Mouse (Mus musculus) hindbrain, embryonic 13.5 days (tissue): Measurements from ENCODE around the gene Prom2. TPM values are rescaled to one million over a fixed set of nuclear protein-coding genes. Genes with fewer than 3 reads are reported as not detected.
A peak's percentile ranks its signal among the peaks of the same experiment; 100 is the strongest.

Experiments
- ATAC-seq: fragments of 200-750 bp; cut with Nextera tagmentation; 2 replicates; pipeline ENCODE4 v1.8.0; 2017; ENCODE audit warnings: moderate TSS enrichment; ENCODE audit not compliant: low FRiP score
- H3K27ac ChIP-seq: fragments of 300-500 bp; sonication (generic); 2 replicates; pipeline ENCODE4 v1.5.1; 2015; ENCODE audit warnings: inconsistent platforms, mild to moderate bottlenecking, moderate library complexity
- H3K27me3 ChIP-seq: fragments of 300-500 bp; sonication (generic); 2 replicates; pipeline ENCODE4 v1.6.1; 2015; ENCODE audit warnings: mild to moderate bottlenecking, inconsistent platforms
- H3K36me3 ChIP-seq: fragments of 300-500 bp; sonication (generic); 2 replicates; pipeline ENCODE4 v1.6.1; 2015; ENCODE audit warnings: mild to moderate bottlenecking, inconsistent platforms
- H3K4me1 ChIP-seq: fragments of 300-500 bp; sonication (generic); replicated peaks from 2 replicates; pipeline ENCODE4 v1.6.1; 2015; ENCODE audit warnings: inconsistent platforms
- H3K4me2 ChIP-seq: fragments of 300-500 bp; sonication (generic); 2 replicates; pipeline ENCODE4 v1.6.1; 2015; ENCODE audit warnings: inconsistent platforms, mild to moderate bottlenecking, moderate library complexity
- H3K4me3 ChIP-seq: fragments of 300-500 bp; sonication (generic); 2 replicates; pipeline ENCODE4 v1.5.1; 2015; ENCODE audit warnings: mild to moderate bottlenecking, inconsistent platforms
- H3K9ac ChIP-seq: fragments of 300-500 bp; sonication (generic); 2 replicates; pipeline ENCODE4 v1.6.1; 2015; ENCODE audit warnings: mild to moderate bottlenecking, inconsistent platforms
- H3K9me3 ChIP-seq: fragments of 300-500 bp; sonication (generic); 2 replicates; pipeline ENCODE4 v1.6.1; 2016; ENCODE audit warnings: inconsistent platforms
- WGBS: fragments of 180-500 bp; shearing (Covaris S2); methylation state at CpG from one replicate; pipeline ENCODE4 v1.1.7; 2015; 5-methylcytosine and 5-hydroxymethylcytosine counted together
- polyA plus RNA-seq: library from polyadenylated mRNA; unstranded; fragments of >200 nt; fragmentation: Nextera tagmentation; extraction: Ambion mirVana; gene quantifications from 2 replicates; pipeline ENCODE4 v1.2.1, GENCODE M21; 2015

Prom2 gene
- polyA plus RNA-seq = 0.10 TPM in 1 of 2 replicates, not detected in the other

GRCm38 (mm10) chr2:127541185-127541584 lies at the start of gene Prom2:
Prom2 (minus strand) TSS chr2:127541467.
- no peaks in the 10 kb centered on the region for H3K9me3 ChIP-seq
- peaks cover 79% of the 10 kb centered on the region for H3K27me3 ChIP-seq
- no peak for ATAC-seq
- peak within 1 kb of the TSS; percentile 44; the same call in 1 of the 2 replicates for H3K9ac ChIP-seq
- no peaks in the 10 kb centered on the region for H3K36me3 ChIP-seq
- H3K4me3 ChIP-seq = peak within 1 kb of the TSS; percentile 21; the same call in 1 of the 2 replicates
- 3% methylated on average over 29 of the region's 29 CpGs for WGBS
- H3K4me2 ChIP-seq = peak within 1 kb of the TSS; percentile 41
- H3K27ac ChIP-seq = no peak within 1 kb of the TSS
- H3K4me1 ChIP-seq = peaks cover 7% of the 10 kb centered on the region; the same call in 1 of the 2 replicates

GRCm38 (mm10) chr2:127590840-127591239 lies 49.6 kb upstream of the Prom2 start:
- Histone ChIP-seq H3K4me2 (no peak overlapping the region), H3K36me3 (peaks cover 52% of the 10 kb centered on the region), H3K27me3 (no peaks in the 10 kb centered on the region), H3K9ac (no peak overlapping the region), H3K9me3 (no peaks in the 10 kb centered on the region), H3K27ac (no peak overlapping the region), H3K4me1 (peaks cover 32% of the 10 kb centered on the region), H3K4me3 (no peak overlapping the region)
- no peak for ATAC-seq
- WGBS = 88% methylated on average over 4 of the region's 4 CpGs

- Histone ChIP-seq H3K4me2 (no peak overlapping the region), H3K9ac (no peak overlapping the region), H3K4me1 (peaks cover 32% of the 10 kb centered on the region), H3K36me3 (peaks cover 46% of the 10 kb centered on the region), H3K4me3 (no peak overlapping the region), H3K9me3 (no peaks in the 10 kb centered on the region), H3K27ac (no peak overlapping the region), H3K27me3 (no peaks in the 10 kb centered on the region)
- 80% methylated on average over 15 of the region's 15 CpGs for WGBS
- no peak for ATAC-seq
Observed at GRCm38 (mm10) chr2:127590204-127590603, 48.9 kb upstream of the Prom2 start.

DNA sequence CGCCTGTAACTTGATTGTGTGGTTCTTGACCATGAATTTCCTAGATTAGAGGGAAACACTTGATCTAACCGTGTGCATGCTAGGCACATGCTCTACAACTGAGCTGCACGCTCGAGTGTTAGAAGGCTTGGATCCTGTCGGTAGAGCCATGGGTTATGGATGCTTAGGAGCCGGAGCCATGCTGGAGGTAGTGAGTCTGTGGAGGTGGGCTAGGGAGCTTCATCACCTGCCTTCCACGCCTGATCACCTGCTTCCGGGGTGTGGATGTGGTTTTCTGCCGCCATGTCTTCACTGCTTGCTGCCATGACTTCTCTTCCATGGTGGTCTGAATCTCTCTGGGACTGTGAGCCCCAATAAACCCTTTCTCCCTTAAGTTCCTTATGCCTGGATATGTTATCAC lies 47.6 kb upstream of the Prom2 start:
- no peaks in the 10 kb centered on the region for H3K9me3 ChIP-seq
- peaks cover 39% of the 10 kb centered on the region for H3K4me1 ChIP-seq
- 98% methylated on average over 8 of the region's 9 CpGs for WGBS
- H3K9ac ChIP-seq = no peak overlapping the region
- no peak overlapping the region for H3K4me3 ChIP-seq
- H3K27ac ChIP-seq = no peak overlapping the region
- no peak for ATAC-seq
- H3K4me2 ChIP-seq = no peak overlapping the region
- peaks cover 33% of the 10 kb centered on the region for H3K36me3 ChIP-seq
- H3K27me3 ChIP-seq = no peaks in the 10 kb centered on the region

- peak; percentile 32; the same call in 1 of the 2 replicates for ATAC-seq
- WGBS = under 1% methylated on average over 22 of the region's 22 CpGs
- Histone ChIP-seq H3K4me1 (peaks cover 46% of the 10 kb centered on the region), H3K9me3 (no peaks in the 10 kb centered on the region), H3K27me3 (no peaks in the 10 kb centered on the region), H3K36me3 (peaks cover 20% of the 10 kb centered on the region), H3K9ac (peak overlapping the region; percentile 84), H3K27ac (peak overlapping the region; percentile 90), H3K4me3 (peak overlapping the region; percentile 79), H3K4me2 (peak overlapping the region; percentile 84)
Observed at GRCm38 (mm10) chr2:127587514-127587844, 46.2 kb upstream of the Prom2 start.

DNA sequence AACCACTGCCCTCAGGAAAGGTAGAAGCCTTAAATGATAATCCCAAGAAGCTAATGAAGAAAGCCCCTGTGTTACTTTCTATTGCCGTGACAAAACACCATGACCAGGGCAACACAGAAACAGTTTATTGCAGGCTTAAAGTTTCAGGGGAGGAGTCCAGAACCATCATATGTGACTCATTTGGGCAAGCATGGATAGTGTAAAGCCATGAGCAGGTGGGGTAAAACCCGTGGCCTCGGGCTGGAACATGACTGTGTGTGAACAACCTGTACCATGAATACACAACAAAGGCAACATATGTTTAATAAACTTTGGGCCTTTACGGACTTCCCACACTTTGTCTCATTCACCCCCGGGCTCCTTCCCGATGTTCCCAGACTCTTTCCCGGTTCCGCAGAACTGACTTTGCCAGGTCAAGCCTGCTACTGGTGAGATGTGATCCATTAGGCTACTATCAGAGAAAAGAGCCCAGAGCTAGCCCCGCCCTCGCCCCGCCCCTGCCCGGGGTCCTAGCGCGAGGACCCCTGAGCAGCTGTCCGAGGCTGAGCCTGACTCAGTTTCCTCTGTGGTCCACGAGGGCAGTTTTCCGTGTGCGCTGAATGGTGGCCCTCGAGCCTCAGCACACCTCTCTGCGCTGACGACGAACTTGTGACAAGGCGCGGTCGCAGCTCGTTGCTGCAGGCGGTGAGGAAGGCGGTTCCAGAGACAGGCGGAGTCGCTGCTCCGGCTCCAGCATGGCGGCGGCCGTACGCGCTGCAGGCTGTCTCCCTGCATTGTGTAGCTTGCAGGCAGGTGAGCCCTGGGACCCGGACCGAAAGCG lies 45.6 kb upstream of the Prom2 start, which contains the start of the genes Zfp661 and Mrps5:
Zfp661 (minus strand) TSS at position 401 of the 820 bp plus-strand sequence.
Mrps5 (plus strand) TSS at position 529 of the 820 bp plus-strand sequence.
- peaks cover 46% of the 10 kb centered on the region for H3K4me1 ChIP-seq
- no peaks in the 10 kb centered on the region for H3K27me3 ChIP-seq
- H3K4me3 ChIP-seq = peak within 1 kb of the TSS; percentile 79
- H3K27ac ChIP-seq = peak within 1 kb of the TSS; percentile 90
- WGBS = 5% methylated on average over 39 of the region's 39 CpGs
- peak within 1 kb of the TSS; percentile 84 for H3K4me2 ChIP-seq
- H3K9me3 ChIP-seq = no peaks in the 10 kb centered on the region
- H3K9ac ChIP-seq = peak within 1 kb of the TSS; percentile 84
- peak; percentile 86 for ATAC-seq
- peaks cover 15% of the 10 kb centered on the region for H3K36me3 ChIP-seq

- Histone ChIP-seq H3K36me3 (peaks cover 16% of the 10 kb centered on the region), H3K4me1 (peaks cover 37% of the 10 kb centered on the region), H3K27ac (no peak overlapping the region), H3K9me3 (no peaks in the 10 kb centered on the region), H3K9ac (peak overlapping the region; percentile 85), H3K27me3 (no peaks in the 10 kb centered on the region), H3K4me3 (peak overlapping the region; percentile 70), H3K4me2 (peak overlapping the region; percentile 86)
- peak; percentile 85 for ATAC-seq
- WGBS = 0% methylated on average over 24 of the region's 24 CpGs
Observed at GRCm38 (mm10) chr2:127584436-127584858, 43.2 kb upstream of the Prom2 start.

- no peak overlapping the region for H3K9ac ChIP-seq
- peaks cover 31% of the 10 kb centered on the region for H3K36me3 ChIP-seq
- no peak overlapping the region for H3K27ac ChIP-seq
- H3K27me3 ChIP-seq = no peaks in the 10 kb centered on the region
- 76% methylated on average over 1 of the region's 1 CpGs for whole genome bisulfite sequencing
- H3K4me3 ChIP-seq = no peak overlapping the region
- no peak overlapping the region for H3K4me2 ChIP-seq
- no peak for ATAC-seq
- no peaks in the 10 kb centered on the region for H3K4me1 ChIP-seq
- H3K9me3 ChIP-seq = 0 out of 2 replicates have a peak, but pooled peaks cover 9% of the 10 kb centered on the region
Observed at GRCm38 (mm10) chr2:127573322-127573721, 32.1 kb upstream of the Prom2 start.

GRCm38 (mm10) chr2:127559070-127559966 lies 18.1 kb upstream of the Prom2 start:
- no peak overlapping the region for H3K27ac ChIP-seq
- peaks cover 41% of the 10 kb centered on the region for H3K27me3 ChIP-seq
- no peaks in the 10 kb centered on the region for H3K9me3 ChIP-seq
- WGBS = 9% methylated on average over 18 of the region's 18 CpGs
- peak overlapping the region; percentile 50 for H3K4me2 ChIP-seq
- no peaks in the 10 kb centered on the region for H3K36me3 ChIP-seq
- ATAC-seq = peak; percentile 99
- H3K4me1 ChIP-seq = peaks cover 7% of the 10 kb centered on the region; the same call in 1 of the 2 replicates
- H3K4me3 ChIP-seq = peak overlapping the region; percentile 36
- H3K9ac ChIP-seq = peak overlapping the region; percentile 51; the same call in 1 of the 2 replicates

GRCm38 (mm10) chr2:127551078-127551477 lies 9.8 kb upstream of the Prom2 start:
- no peaks in the 10 kb centered on the region for H3K4me1 ChIP-seq
- no peak overlapping the region for H3K4me2 ChIP-seq
- H3K4me3 ChIP-seq = no peak overlapping the region
- no peak overlapping the region for H3K9ac ChIP-seq
- H3K9me3 ChIP-seq = no peaks in the 10 kb centered on the region
- no peak for ATAC-seq
- H3K36me3 ChIP-seq = no peaks in the 10 kb centered on the region
- no peak overlapping the region for H3K27ac ChIP-seq
- WGBS = 63% methylated on average over 5 of the region's 5 CpGs
- H3K27me3 ChIP-seq = peaks cover 8% of the 10 kb centered on the region; the same call in 1 of the 2 replicates

DNA sequence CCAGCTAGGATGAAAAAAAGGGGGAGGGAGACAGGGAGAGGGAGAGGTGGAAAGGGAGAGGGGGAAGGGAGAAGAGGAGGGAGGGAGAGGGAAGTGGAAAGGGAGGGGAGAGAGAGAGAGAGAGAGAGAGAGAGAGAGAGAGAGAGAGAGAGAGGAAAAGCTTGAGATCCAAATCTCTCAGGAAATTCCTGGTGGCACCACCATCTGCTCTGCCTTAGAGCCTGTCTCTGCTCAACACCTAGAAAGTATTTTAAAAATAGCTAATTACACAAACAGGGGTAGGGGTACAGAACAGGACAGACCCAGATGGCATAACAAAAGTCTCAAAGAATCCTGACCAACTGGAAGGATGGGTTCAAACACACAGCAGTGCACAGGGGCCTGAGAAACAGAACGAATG lies 9.2 kb upstream of the Prom2 start:
- Histone ChIP-seq H3K9ac (no peak overlapping the region), H3K4me3 (no peak overlapping the region), H3K27me3 (peaks cover 14% of the 10 kb centered on the region; the same call in 1 of the 2 replicates), H3K4me1 (no peaks in the 10 kb centered on the region), H3K9me3 (no peaks in the 10 kb centered on the region), H3K36me3 (no peaks in the 10 kb centered on the region), H3K27ac (no peak overlapping the region), H3K4me2 (no peak overlapping the region)
- WGBS = 74% methylated on average over 1 of the region's 1 CpGs
- ATAC-seq = no peak

- Histone ChIP-seq H3K9me3 (no peaks in the 10 kb centered on the region), H3K36me3 (no peaks in the 10 kb centered on the region), H3K4me2 (no peak overlapping the region), H3K4me1 (no peaks in the 10 kb centered on the region), H3K9ac (no peak overlapping the region), H3K4me3 (no peak overlapping the region), H3K27ac (no peak overlapping the region), H3K27me3 (peaks cover 14% of the 10 kb centered on the region; the same call in 1 of the 2 replicates)
- no peak for ATAC-seq
Observed at GRCm38 (mm10) chr2:127549711-127550110, 8.4 kb upstream of the Prom2 start.
